Mouse (Mus musculus): ENCODE data around the gene Slc23a3. TPM values are rescaled to one million over a fixed set of nuclear protein-coding genes. Genes with fewer than 3 reads are reported as not detected.

Gene Slc23a3
- polyA plus RNA-seq, 1 experiment from 2014 or later = 2.4 TPM

DNA sequence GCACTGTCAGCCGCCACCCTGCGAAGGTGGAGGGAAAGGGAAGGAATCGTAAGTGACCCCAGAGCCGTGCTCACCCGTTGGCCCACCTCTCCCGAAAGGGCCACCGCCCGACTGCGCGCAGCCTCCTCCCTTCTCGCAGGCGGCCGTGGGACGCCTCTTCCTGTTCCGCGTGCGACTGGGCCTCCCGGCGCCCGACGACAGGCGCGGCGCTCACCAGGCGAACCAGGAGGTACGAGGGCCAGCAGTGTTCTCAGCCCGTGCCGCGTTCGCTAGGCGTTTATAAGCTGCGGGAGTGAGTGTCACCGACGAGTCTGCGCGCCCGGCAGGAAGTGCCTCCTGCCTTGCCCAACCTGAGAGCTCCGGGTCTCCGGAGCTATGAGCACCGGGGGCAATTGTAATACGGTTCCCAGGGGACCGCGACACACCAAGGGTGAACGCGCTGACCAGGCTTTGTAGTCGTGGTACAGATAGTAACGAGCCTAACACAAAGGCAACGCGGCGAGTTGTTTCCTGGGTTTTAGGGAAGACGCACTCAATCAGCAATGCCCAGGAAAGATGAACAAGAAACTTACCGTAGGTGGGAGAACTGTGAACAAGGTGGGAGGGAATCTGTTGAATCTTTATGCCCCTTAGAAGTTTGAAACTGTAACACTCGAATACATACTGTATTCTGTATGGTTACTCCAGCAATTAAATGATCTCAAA is 7.9 kb upstream of the Slc23a3 start:
- Histone ChIP-seq H3K27ac (ENCODE audit: low read depth, low read length) (peak overlapping the region; percentile 95; the same call in 1 of the 2 replicates), H3K4me1 (ENCODE audit: control insufficient read depth, insufficient read depth, low read length) (peaks cover 15% of the 10 kb centered on the region), H3K4me3 (ENCODE audit: low read length) (peak overlapping the region; percentile 84), H3K9ac (ENCODE audit: low read depth, low read length) (peak overlapping the region; percentile 92), H3K9me3 (ENCODE audit: control insufficient read depth, low read length) (no peaks in the 10 kb centered on the region), H3K27me3 (ENCODE audit: control insufficient read depth, insufficient read depth, low read length) (no peaks in the 10 kb centered on the region), H3K36me3 (ENCODE audit: control insufficient read depth, insufficient read depth, low read length) (peaks cover 52% of the 10 kb centered on the region), H3K4me2 (replicated peaks; ENCODE audit: low read depth, low read length) (peak overlapping the region; percentile 93)
- under 1% methylated on average over 53 of the region's 53 CpGs for WGBS
- peak; percentile 13 for ATAC-seq (ENCODE audit: low FRiP score, low TSS enrichment)

GRCm38 (mm10) chr1:75140601-75141190 is 7.0 kb upstream of the Slc23a3 start:
- H3K27me3 ChIP-seq (ENCODE audit: control insufficient read depth, insufficient read depth, low read length) = no peaks in the 10 kb centered on the region
- peaks cover 15% of the 10 kb centered on the region for H3K4me1 ChIP-seq (ENCODE audit: control insufficient read depth, insufficient read depth, low read length)
- H3K36me3 ChIP-seq (ENCODE audit: control insufficient read depth, insufficient read depth, low read length) = peaks cover 51% of the 10 kb centered on the region
- H3K9ac ChIP-seq (ENCODE audit: low read depth, low read length) = peak overlapping the region; percentile 92
- peak overlapping the region; percentile 93 for H3K4me2 ChIP-seq (replicated peaks; ENCODE audit: low read depth, low read length)
- no peaks in the 10 kb centered on the region for H3K9me3 ChIP-seq (ENCODE audit: control insufficient read depth, low read length)
- WGBS = 55% methylated on average over 4 of the region's 4 CpGs
- H3K4me3 ChIP-seq (ENCODE audit: low read length) = peak overlapping the region; percentile 84
- ATAC-seq (ENCODE audit: low FRiP score, low TSS enrichment) = no peak
- peak overlapping the region; percentile 95; the same call in 1 of the 2 replicates for H3K27ac ChIP-seq (ENCODE audit: low read depth, low read length)

GRCm38 (mm10) chr1:75138448-75138847 is 4.8 kb upstream of the Slc23a3 start:
- Histone ChIP-seq H3K9ac (ENCODE audit: low read depth, low read length) (no peak overlapping the region), H3K27ac (ENCODE audit: low read depth, low read length) (no peak overlapping the region), H3K9me3 (ENCODE audit: control insufficient read depth, low read length) (no peaks in the 10 kb centered on the region), H3K4me1 (ENCODE audit: control insufficient read depth, insufficient read depth, low read length) (peaks cover 8% of the 10 kb centered on the region; the same call in 1 of the 2 replicates), H3K27me3 (ENCODE audit: control insufficient read depth, insufficient read depth, low read length) (no peaks in the 10 kb centered on the region), H3K4me3 (ENCODE audit: low read length) (no peak overlapping the region), H3K36me3 (ENCODE audit: control insufficient read depth, insufficient read depth, low read length) (peaks cover 37% of the 10 kb centered on the region), H3K4me2 (replicated peaks; ENCODE audit: low read depth, low read length) (no peak overlapping the region)
- WGBS = 91% methylated on average over 2 of the region's 2 CpGs
- no peak for ATAC-seq (ENCODE audit: low FRiP score, low TSS enrichment)

GRCm38 (mm10) chr1:75136730-75137129 is 3.0 kb upstream of the Slc23a3 start:
- no peak overlapping the region for H3K9ac ChIP-seq (ENCODE audit: low read depth, low read length)
- H3K4me1 ChIP-seq (ENCODE audit: control insufficient read depth, insufficient read depth, low read length) = peaks cover 5% of the 10 kb centered on the region; the same call in 1 of the 2 replicates
- 61% methylated on average over 3 of the region's 3 CpGs for WGBS
- no peak overlapping the region for H3K4me2 ChIP-seq (replicated peaks; ENCODE audit: low read depth, low read length)
- no peak overlapping the region for H3K4me3 ChIP-seq (ENCODE audit: low read length)
- H3K27me3 ChIP-seq (ENCODE audit: control insufficient read depth, insufficient read depth, low read length) = no peaks in the 10 kb centered on the region
- H3K9me3 ChIP-seq (ENCODE audit: control insufficient read depth, low read length) = no peaks in the 10 kb centered on the region
- peaks cover 37% of the 10 kb centered on the region for H3K36me3 ChIP-seq (ENCODE audit: control insufficient read depth, insufficient read depth, low read length)
- no peak overlapping the region for H3K27ac ChIP-seq (ENCODE audit: low read depth, low read length)
- ATAC-seq (ENCODE audit: low FRiP score, low TSS enrichment) = no peak

DNA sequence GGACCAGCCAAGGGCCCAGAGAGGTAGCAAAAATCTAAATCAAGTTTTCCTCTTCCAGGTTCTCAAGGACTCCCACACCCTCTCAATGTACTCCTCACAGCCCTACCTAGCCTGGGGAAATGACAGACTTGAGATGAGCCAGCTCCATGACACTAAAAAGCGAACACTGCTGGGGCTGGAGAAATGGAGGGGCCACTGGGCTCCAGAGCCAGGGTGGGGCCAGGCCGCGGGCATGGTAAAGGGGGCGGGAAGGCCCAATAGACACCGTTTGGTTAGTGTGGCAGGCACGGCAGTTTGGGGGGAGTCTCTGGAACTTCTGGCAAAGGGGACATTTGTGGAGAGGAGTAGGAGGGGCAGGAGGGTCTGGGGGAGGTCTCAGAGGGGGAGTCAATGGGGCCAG is 2.6 kb upstream of the Slc23a3 start:
- Histone ChIP-seq H3K27me3 (ENCODE audit: control insufficient read depth, insufficient read depth, low read length) (no peaks in the 10 kb centered on the region), H3K9me3 (ENCODE audit: control insufficient read depth, low read length) (no peaks in the 10 kb centered on the region), H3K4me2 (replicated peaks; ENCODE audit: low read depth, low read length) (no peak overlapping the region), H3K36me3 (ENCODE audit: control insufficient read depth, insufficient read depth, low read length) (peaks cover 37% of the 10 kb centered on the region), H3K9ac (ENCODE audit: low read depth, low read length) (no peak overlapping the region), H3K4me1 (ENCODE audit: control insufficient read depth, insufficient read depth, low read length) (peaks cover 5% of the 10 kb centered on the region; the same call in 1 of the 2 replicates), H3K4me3 (ENCODE audit: low read length) (no peak overlapping the region), H3K27ac (ENCODE audit: low read depth, low read length) (no peak overlapping the region)
- no peak for ATAC-seq (ENCODE audit: low FRiP score, low TSS enrichment)
- 79% methylated on average over 6 of the region's 6 CpGs for WGBS

- no peak for ATAC-seq (ENCODE audit: low FRiP score, low TSS enrichment)
- Histone ChIP-seq H3K9ac (ENCODE audit: low read depth, low read length) (no peak overlapping the region), H3K4me2 (replicated peaks; ENCODE audit: low read depth, low read length) (no peak overlapping the region), H3K36me3 (ENCODE audit: control insufficient read depth, insufficient read depth, low read length) (no peaks in the 10 kb centered on the region), H3K9me3 (ENCODE audit: control insufficient read depth, low read length) (no peaks in the 10 kb centered on the region), H3K27ac (ENCODE audit: low read depth, low read length) (no peak overlapping the region), H3K27me3 (ENCODE audit: control insufficient read depth, insufficient read depth, low read length) (no peaks in the 10 kb centered on the region), H3K4me1 (ENCODE audit: control insufficient read depth, insufficient read depth, low read length) (no peaks in the 10 kb centered on the region), H3K4me3 (ENCODE audit: low read length) (no peak overlapping the region)
- WGBS = 76% methylated on average over 3 of the region's 3 CpGs
Measured at GRCm38 (mm10) chr1:75128641-75129040, 5.0 kb downstream of the Slc23a3 start.

DNA sequence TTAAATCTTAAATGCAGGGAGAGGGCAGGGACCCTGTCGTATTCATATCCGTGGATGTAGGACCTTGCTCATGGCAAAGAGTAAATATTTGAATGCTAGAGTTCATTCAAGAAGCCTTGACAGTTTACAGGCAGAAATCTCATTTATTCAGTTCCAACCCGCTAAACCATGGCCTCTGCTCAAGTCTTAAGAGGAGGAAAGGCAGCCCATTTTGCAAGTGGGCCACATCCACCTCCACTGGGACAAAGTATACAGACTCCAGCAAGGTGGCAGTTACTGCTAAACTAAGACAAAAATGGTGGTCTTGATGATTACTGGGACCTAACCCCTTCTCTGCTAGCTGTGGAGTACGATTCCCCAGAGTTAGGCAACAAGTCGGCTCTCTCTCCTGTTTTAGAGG is 8.3 kb downstream of the Slc23a3 start:
- Histone ChIP-seq H3K27me3 (ENCODE audit: control insufficient read depth, insufficient read depth, low read length) (no peaks in the 10 kb centered on the region), H3K9me3 (ENCODE audit: control insufficient read depth, low read length) (no peaks in the 10 kb centered on the region), H3K27ac (ENCODE audit: low read depth, low read length) (no peak overlapping the region; the same call in 1 of the 2 replicates), H3K4me1 (ENCODE audit: control insufficient read depth, insufficient read depth, low read length) (no peaks in the 10 kb centered on the region), H3K9ac (ENCODE audit: low read depth, low read length) (no peak overlapping the region), H3K4me3 (ENCODE audit: low read length) (peak overlapping the region; percentile 54), H3K4me2 (replicated peaks; ENCODE audit: low read depth, low read length) (peak overlapping the region; percentile 53), H3K36me3 (ENCODE audit: control insufficient read depth, insufficient read depth, low read length) (no peaks in the 10 kb centered on the region)
- WGBS = 39% methylated on average over 5 of the region's 5 CpGs
- peak; percentile 7; the same call in 1 of the 2 replicates for ATAC-seq (ENCODE audit: low FRiP score, low TSS enrichment)

DNA sequence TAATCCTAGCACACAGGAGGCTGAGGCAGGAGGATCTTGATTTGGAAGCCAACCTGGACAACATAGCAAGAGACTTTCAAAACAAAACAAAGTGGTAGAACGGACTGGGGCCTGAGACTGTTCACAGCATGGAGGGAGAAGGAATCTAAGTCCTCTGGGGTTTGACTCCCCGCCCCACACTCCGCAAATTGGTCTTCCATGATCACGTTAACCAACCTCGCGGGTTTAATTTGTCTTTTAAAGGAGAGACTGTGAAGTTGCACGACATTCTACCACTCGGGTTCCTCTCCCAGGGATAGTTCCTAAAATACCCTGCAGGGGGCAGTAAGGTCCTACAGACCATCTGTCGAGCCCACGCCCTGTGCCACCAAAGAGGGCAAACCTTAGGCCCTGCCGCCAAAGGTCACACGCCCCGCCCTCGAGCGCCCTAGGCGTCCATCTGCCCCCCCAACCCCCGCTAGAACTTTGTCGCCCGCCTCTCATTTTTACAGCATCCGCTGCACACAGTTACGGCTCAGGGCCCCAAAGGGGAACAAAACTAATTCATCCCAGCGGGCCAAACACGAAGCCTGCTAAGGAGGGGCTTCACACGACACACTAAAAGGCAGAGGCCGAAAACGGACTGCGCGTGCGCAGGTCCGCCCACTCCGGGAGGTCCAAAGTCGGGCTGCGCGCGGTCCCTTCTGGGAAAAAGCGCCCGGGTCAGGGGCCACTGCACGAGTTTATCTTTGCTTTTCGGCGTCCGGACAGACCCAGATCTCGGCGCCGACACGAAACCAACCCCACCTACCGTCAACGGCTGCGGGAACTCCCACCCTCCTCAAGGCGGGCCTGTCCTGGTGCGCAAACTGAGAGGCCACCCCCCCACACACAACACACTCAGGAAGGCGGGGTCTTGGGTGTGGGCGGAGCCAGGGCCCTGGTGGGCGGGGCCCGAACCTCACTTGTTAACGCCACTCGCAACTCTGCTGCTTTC is 9.1 kb downstream of the Slc23a3 start, which contains the start of gene Nhej1:
Nhej1 (minus strand) TSS at position 855 of the 976 bp plus-strand sequence.
- no peaks in the 10 kb centered on the region for H3K36me3 ChIP-seq (ENCODE audit: control insufficient read depth, insufficient read depth, low read length)
- no peaks in the 10 kb centered on the region for H3K27me3 ChIP-seq (ENCODE audit: control insufficient read depth, insufficient read depth, low read length)
- no peaks in the 10 kb centered on the region for H3K4me1 ChIP-seq (ENCODE audit: control insufficient read depth, insufficient read depth, low read length)
- H3K27ac ChIP-seq (ENCODE audit: low read depth, low read length) = peak within 1 kb of the TSS; percentile 95
- peak within 1 kb of the TSS; percentile 53 for H3K4me2 ChIP-seq (replicated peaks; ENCODE audit: low read depth, low read length)
- peak within 1 kb of the TSS; percentile 54 for H3K4me3 ChIP-seq (ENCODE audit: low read length)
- peak within 1 kb of the TSS; percentile 65 for H3K9ac ChIP-seq (ENCODE audit: low read depth, low read length)
- WGBS = 1% methylated on average over 56 of the region's 56 CpGs
- no peaks in the 10 kb centered on the region for H3K9me3 ChIP-seq (ENCODE audit: control insufficient read depth, low read length)
- ATAC-seq (ENCODE audit: low FRiP score, low TSS enrichment) = peak; percentile 97
